Mouse (Mus musculus) kidney, postnatal 0 days (tissue): ENCODE data around the gene Maco1. TPM values are rescaled to one million over a fixed set of nuclear protein-coding genes. Genes with fewer than 3 reads are reported as not detected.

ENCODE experiments used
- ATAC-seq: fragments of 200-750 bp; cut with Nextera tagmentation; replicated peaks from 2 replicates; pipeline ENCODE4 v1.8.0; 2017; ENCODE audit warnings: low read depth, moderate number of reproducible peaks, moderate TSS enrichment, moderate library complexity; ENCODE audit not compliant: low FRiP score
- DNase-seq: peaks from one replicate; pipeline ENCODE4 v3.0.0-alpha.2; 2016; ENCODE audit warnings: low spot score
- H3K27ac ChIP-seq: fragments of 300-500 bp; sonication (generic); 2 replicates; pipeline ENCODE4 v1.5.1; 2014; ENCODE audit warnings: mild to moderate bottlenecking
- H3K27me3 ChIP-seq: fragments of 300-500 bp; sonication (generic); 2 replicates; pipeline ENCODE4 v1.6.1; 2014; ENCODE audit warnings: low read length, mixed read lengths; ENCODE audit not compliant: insufficient read depth
- H3K36me3 ChIP-seq: fragments of 300-500 bp; sonication (generic); 2 replicates; pipeline ENCODE4 v1.6.1; 2014; ENCODE audit warnings: low read length, mixed read lengths; ENCODE audit not compliant: insufficient read depth
- H3K4me1 ChIP-seq: fragments of 300-500 bp; sonication (generic); replicated peaks from 2 replicates; pipeline ENCODE4 v1.6.1; 2014; ENCODE audit warnings: antibody characterized with exemption, low read length, mixed read lengths; ENCODE audit not compliant: insufficient read depth
- H3K4me2 ChIP-seq: fragments of 300-500 bp; sonication (generic); 2 replicates; pipeline ENCODE4 v1.6.1; 2014; ENCODE audit warnings: mild to moderate bottlenecking, low read length, moderate library complexity, mixed read lengths
- H3K4me3 ChIP-seq: fragments of 300-500 bp; sonication (generic); replicated peaks from 2 replicates; pipeline ENCODE4 v1.5.1; 2014; ENCODE audit warnings: low read depth, low read length
- H3K9ac ChIP-seq: fragments of 300-500 bp; sonication (generic); 2 replicates; pipeline ENCODE4 v1.6.1; 2014; ENCODE audit warnings: low read depth, low read length
- H3K9me3 ChIP-seq: fragments of 300-500 bp; sonication (generic); replicated peaks from 2 replicates; pipeline ENCODE4 v1.6.1; 2016; ENCODE audit warnings: low read length, inconsistent platforms, mixed read lengths
- CTCF ChIP-seq: IDR thresholded peaks from 2 replicates; pipeline ENCODE4 v1.5.1; 2016; ENCODE audit warnings: antibody characterized with exemption, low read depth, mild to moderate bottlenecking, moderate library complexity
- WGBS: fragments of 180-500 bp; shearing (Covaris S2); extraction: QIAGEN DNeasy Blood & Tissue Kit; methylation state at CpG from one replicate; pipeline ENCODE4 v1.1.7; 2014; 5-methylcytosine and 5-hydroxymethylcytosine counted together
- polyA plus RNA-seq: library from polyadenylated mRNA; unstranded; fragments of >200 nt; fragmentation: Nextera tagmentation; extraction: Ambion mirVana; gene quantifications from 2 replicates; pipeline ENCODE4 v1.2.1, GENCODE M21; 2015

Gene Maco1
- polyA plus RNA-seq, 1 experiment from 2014 or later = 32.4 TPM

GRCm38 (mm10) chr4:134800098-134800497, 53.0 kb downstream of the Maco1 start:
- WGBS = 73% methylated on average over 8 of the region's 8 CpGs
- H3K4me1 ChIP-seq = peaks cover 14% of the 10 kb centered on the region; the same call in 1 of the 2 replicates
- DNase-seq = no peak
- H3K9me3 ChIP-seq = no peaks in the 10 kb centered on the region
- H3K4me2 ChIP-seq = no peak overlapping the region
- H3K4me3 ChIP-seq = no peak overlapping the region
- no peak overlapping the region for H3K9ac ChIP-seq
- H3K36me3 ChIP-seq = peaks cover 29% of the 10 kb centered on the region
- H3K27me3 ChIP-seq = no peaks in the 10 kb centered on the region
- H3K27ac ChIP-seq = no peak overlapping the region
- ATAC-seq = no peak
- no peak for TF ChIP-seq CTCF

GRCm38 (mm10) chr4:134799272-134799671, 53.9 kb downstream of the Maco1 start:
- peak; percentile 60 for ATAC-seq
- Histone ChIP-seq H3K4me1 (peaks cover 14% of the 10 kb centered on the region; the same call in 1 of the 2 replicates), H3K36me3 (peaks cover 26% of the 10 kb centered on the region), H3K4me3 (no peak overlapping the region), H3K9ac (no peak overlapping the region), H3K27me3 (no peaks in the 10 kb centered on the region), H3K4me2 (no peak overlapping the region), H3K9me3 (no peaks in the 10 kb centered on the region), H3K27ac (no peak overlapping the region)
- DNase-seq = peak; percentile 91
- 2% methylated on average over 4 of the region's 4 CpGs for WGBS
- peak; percentile 97 for TF ChIP-seq CTCF

DNA sequence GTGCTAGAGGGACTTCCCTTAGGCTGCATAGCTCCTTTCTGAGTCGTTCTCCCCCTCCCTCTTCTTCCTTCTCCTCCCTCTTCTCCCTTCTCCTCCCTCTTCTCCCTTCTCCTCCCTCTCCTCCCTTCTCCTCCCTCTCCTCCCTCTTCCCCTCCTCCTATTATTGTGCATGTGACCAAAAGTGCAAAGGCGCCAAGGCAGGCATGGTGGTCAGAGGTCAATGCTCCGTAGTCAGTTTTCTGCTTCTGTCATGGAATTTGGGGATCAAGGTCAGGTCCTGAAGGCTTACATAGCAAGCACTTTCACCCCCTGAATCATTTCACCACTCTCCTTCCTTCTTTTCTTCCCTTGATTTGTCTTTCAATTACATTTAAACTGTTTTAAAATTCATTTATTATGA, 54.3 kb downstream of the Maco1 start:
- H3K9ac ChIP-seq = no peak overlapping the region
- no peak overlapping the region for H3K4me3 ChIP-seq
- no peak overlapping the region for H3K4me2 ChIP-seq
- H3K36me3 ChIP-seq = peaks cover 26% of the 10 kb centered on the region
- H3K27ac ChIP-seq = no peak overlapping the region
- 26% methylated on average over 3 of the region's 3 CpGs for WGBS
- DNase-seq (no peak), ATAC-seq (no peak)
- no peaks in the 10 kb centered on the region for H3K27me3 ChIP-seq
- H3K4me1 ChIP-seq = peaks cover 14% of the 10 kb centered on the region; the same call in 1 of the 2 replicates
- TF ChIP-seq CTCF = no peak
- H3K9me3 ChIP-seq = no peaks in the 10 kb centered on the region

DNA sequence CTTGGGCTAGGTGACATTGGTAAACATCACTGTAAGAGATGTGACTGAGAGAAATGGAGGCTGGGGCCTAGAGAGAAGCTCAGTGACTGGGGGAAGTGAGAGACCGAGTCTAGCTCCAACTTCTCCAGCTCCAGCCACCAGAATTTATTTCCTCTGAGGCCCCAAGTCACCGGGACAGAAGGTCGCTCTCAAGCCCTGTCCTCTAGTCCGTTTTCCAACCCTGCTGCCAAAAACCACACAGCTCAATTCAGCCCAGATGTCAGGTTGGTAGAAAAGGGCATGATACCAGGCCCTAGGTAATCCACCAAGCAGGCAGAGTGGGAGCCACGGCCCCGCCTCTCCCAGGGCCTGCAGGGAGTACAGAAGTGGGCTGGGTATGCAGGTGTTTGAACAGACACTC, 55.5 kb downstream of the Maco1 start:
- H3K4me3 ChIP-seq = no peak overlapping the region
- no peaks in the 10 kb centered on the region for H3K9me3 ChIP-seq
- DNase-seq (no peak), ATAC-seq (no peak)
- peaks cover 17% of the 10 kb centered on the region; the same call in 1 of the 2 replicates for H3K36me3 ChIP-seq
- no peaks in the 10 kb centered on the region for H3K27me3 ChIP-seq
- no peak overlapping the region for H3K27ac ChIP-seq
- TF ChIP-seq CTCF = no peak
- 60% methylated on average over 6 of the region's 6 CpGs for WGBS
- no peak overlapping the region for H3K9ac ChIP-seq
- H3K4me2 ChIP-seq = no peak overlapping the region
- peaks cover 7% of the 10 kb centered on the region; the same call in 1 of the 2 replicates for H3K4me1 ChIP-seq

- ATAC-seq = 0 out of 2 replicates have a peak, but pooled peaks have one; percentile 4
Measured at GRCm38 (mm10) chr4:134796581-134797361, 56.4 kb downstream of the Maco1 start.

GRCm38 (mm10) chr4:134795819-134796485, 57.2 kb downstream of the Maco1 start:
- Histone ChIP-seq H3K9ac (no peak overlapping the region), H3K27ac (no peak overlapping the region), H3K9me3 (no peaks in the 10 kb centered on the region), H3K27me3 (no peaks in the 10 kb centered on the region), H3K4me1 (no peaks in the 10 kb centered on the region), H3K4me2 (no peak overlapping the region), H3K4me3 (no peak overlapping the region), H3K36me3 (0 out of 2 replicates have a peak, but pooled peaks cover 3% of the 10 kb centered on the region)
- DNase-seq (no peak), ATAC-seq (no peak)
- no peak for TF ChIP-seq CTCF
- WGBS = 82% methylated on average over 5 of the region's 5 CpGs

More at GRCm38 (mm10) chr4:134796581-134797361, 56.4 kb downstream of the Maco1 start:
- H3K9ac ChIP-seq = no peak overlapping the region
- 24% methylated on average over 7 of the region's 7 CpGs for WGBS
- no peak overlapping the region for H3K4me2 ChIP-seq
- H3K27me3 ChIP-seq = no peaks in the 10 kb centered on the region
- H3K4me3 ChIP-seq = no peak overlapping the region
- no peak for DNase-seq
- peak overlapping the region; percentile 57; the same call in 1 of the 2 replicates for H3K27ac ChIP-seq
- peaks cover 10% of the 10 kb centered on the region; the same call in 1 of the 2 replicates for H3K36me3 ChIP-seq
- H3K4me1 ChIP-seq = no peaks in the 10 kb centered on the region
- no peak for TF ChIP-seq CTCF
- no peaks in the 10 kb centered on the region for H3K9me3 ChIP-seq
